Mouse (Mus musculus) heart, postnatal 25 days (tissue): ENCODE results near the gene Noxo1. TPM values are rescaled to one million over a fixed set of nuclear protein-coding genes. Genes with fewer than 3 reads are reported as not detected.
A peak's percentile ranks its signal among the peaks of the same experiment; 100 is the strongest.

ENCODE experiments used
- DNase-seq: peaks from one replicate; pipeline ENCODE4 v3.0.0; 2022; ENCODE audit warnings: low spot score
- intact Hi-C: fragments of 180-260 bp; cut with DNase I; formaldehyde crosslinking; loops from one replicate; pipeline ENCODE4 v1.15.1; 2025
- total RNA-seq, 2 experiments: library from RNA; stranded (reverse); gene quantifications; 2 replicates each; pipeline ENCODE4 v1.2.3; 2021

The Noxo1 gene
- total RNA-seq, 2 experiments from 2014 or later = 0.50 to 0.55 TPM

GRCm38 (mm10) chr17:24672141-24672540 lies 23.9 kb upstream of the Noxo1 start:
- peak; percentile 62 for DNase-seq
- intact Hi-C loops = loop anchor here (5.0 kb wide), 1 partner anchor 195 kb away; the partner anchor contains the start of gene Mlst8

- intact Hi-C loops = loop anchor here (5.0 kb wide), 1 partner anchor 197 kb away; the partner anchor contains the start of gene Mlst8
- DNase-seq = no peak
Observed at GRCm38 (mm10) chr17:24674277-24674676, 21.8 kb upstream of the Noxo1 start.

GRCm38 (mm10) chr17:24676187-24676586 lies 19.8 kb upstream of the Noxo1 start:
- no peak for DNase-seq
- intact Hi-C loops = loop anchor here (1.0 kb wide), 1 partner anchor 31 kb away; the partner anchor contains the start of gene Tbl3

- DNase-seq = no peak
- intact Hi-C loops = loop anchor here (1.0 kb wide), 1 partner anchor 30 kb away; the partner anchor contains the start of gene Tbl3
Observed at GRCm38 (mm10) chr17:24676877-24677276, 19.2 kb upstream of the Noxo1 start.

GRCm38 (mm10) chr17:24677500-24678080 lies 18.4 kb upstream of the Noxo1 start:
- DNase-seq = no peak
- intact Hi-C loops = no loop called here

GRCm38 (mm10) chr17:24686514-24686913 lies 9.5 kb upstream of the Noxo1 start:
- intact Hi-C loops = no loop called here

GRCm38 (mm10) chr17:24687146-24687595 lies 8.9 kb upstream of the Noxo1 start:
- no peak for DNase-seq

More at GRCm38 (mm10) chr17:24686514-24686913, 9.5 kb upstream of the Noxo1 start:
- no peak for DNase-seq

GRCm38 (mm10) chr17:24687599-24687998 lies 8.4 kb upstream of the Noxo1 start:
- DNase-seq = no peak
- intact Hi-C loops = no loop called here

More at GRCm38 (mm10) chr17:24687146-24687595, 8.9 kb upstream of the Noxo1 start:
- intact Hi-C loops = no loop called here

GRCm38 (mm10) chr17:24689251-24690081 lies 6.6 kb upstream of the Noxo1 start, which contains the start of gene Syngr3:
Gene Syngr3 (minus strand): TSS chr17:24689955.
- intact Hi-C loops = no loop called here

GRCm38 (mm10) chr17:24692385-24692784 lies 3.6 kb upstream of the Noxo1 start:
- intact Hi-C loops = no loop called here
- DNase-seq = no peak

More at GRCm38 (mm10) chr17:24689251-24690081, 6.6 kb upstream of the Noxo1 start, which contains the start of gene Syngr3:
- DNase-seq = no peak

GRCm38 (mm10) chr17:24695326-24696010 lies 566 bp upstream of the Noxo1 start:
- intact Hi-C loops = no loop called here
- DNase-seq = no peak

- intact Hi-C loops = no loop called here
- DNase-seq = no peak
Observed at GRCm38 (mm10) chr17:24697985-24698384, 2.0 kb downstream of the Noxo1 start.

GRCm38 (mm10) chr17:24698715-24699114 lies 2.7 kb downstream of the Noxo1 start:
- no peak for DNase-seq
- intact Hi-C loops = no loop called here

- intact Hi-C loops = no loop called here
- no peak for DNase-seq
Observed at GRCm38 (mm10) chr17:24699473-24699872, 3.4 kb downstream of the Noxo1 start.

GRCm38 (mm10) chr17:24701251-24701650 lies 5.2 kb downstream of the Noxo1 start:
- DNase-seq = no peak
- intact Hi-C loops = no loop called here

GRCm38 (mm10) chr17:24705821-24706220 lies 9.8 kb downstream of the Noxo1 start:
- no peak for DNase-seq
- intact Hi-C loops = no loop called here

- DNase-seq = peak; percentile 85
- intact Hi-C loops = loop anchor here (1.0 kb wide), 1 partner anchor 31 kb away; no protein-coding TSS in a partner anchor
Observed at GRCm38 (mm10) chr17:24706982-24707800, 11.2 kb downstream of the Noxo1 start, which contains the start of gene Tbl3. Gene Tbl3 (minus strand): TSS chr17:24707660.

GRCm38 (mm10) chr17:24707801-24708425 lies 11.9 kb downstream of the Noxo1 start:
- intact Hi-C loops = loop anchor here (1.0 kb wide), 1 partner anchor 32 kb away; no protein-coding TSS in a partner anchor
- no peak for DNase-seq

GRCm38 (mm10) chr17:24708646-24709045 lies 12.6 kb downstream of the Noxo1 start:
- no peak for DNase-seq
- intact Hi-C loops = no loop called here
